Mouse (Mus musculus) E14TG2a.4 (cell line): ENCODE results near the gene Tub.

ENCODE experiments used
- CTCF ChIP-seq: conservative IDR thresholded peaks from 2 replicates; pipeline ENCODE4 v1.5.1; 2014; ENCODE audit warnings: low read length
- NANOG ChIP-seq: IDR thresholded peaks from 2 replicates; pipeline ENCODE4 v1.6.1; 2014; ENCODE audit warnings: borderline replicate concordance, low read length, mixed read lengths
- POU5F1 ChIP-seq: IDR thresholded peaks from 2 replicates; pipeline ENCODE4 v1.6.1; 2014; ENCODE audit warnings: low read length, borderline replicate concordance

DNA sequence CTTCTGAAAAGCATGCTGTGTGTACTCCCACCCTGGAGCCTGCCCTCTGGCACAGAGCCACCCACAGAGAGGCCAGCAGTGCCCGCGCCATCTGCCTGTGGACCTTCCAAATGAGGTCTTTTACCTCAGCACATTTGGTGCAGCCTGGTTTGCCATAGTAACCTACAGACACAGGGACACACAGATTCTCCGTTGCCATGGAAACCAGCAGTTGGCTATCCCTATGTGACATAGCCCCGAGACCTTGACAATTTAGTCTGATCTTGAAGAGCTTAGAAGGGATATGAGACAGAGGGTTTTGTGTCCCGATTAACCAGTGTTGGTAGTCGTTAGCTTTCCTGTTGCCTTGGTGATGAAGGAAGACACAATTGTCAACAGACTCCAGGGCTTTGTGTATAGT lies 22.1 kb downstream of the Tub start:
- TF ChIP-seq CTCF = no peak
- no peak for TF ChIP-seq POU5F1
- no peak for TF ChIP-seq NANOG
